Mouse (Mus musculus): ENCODE measurements around the gene Agpat4.

DNA sequence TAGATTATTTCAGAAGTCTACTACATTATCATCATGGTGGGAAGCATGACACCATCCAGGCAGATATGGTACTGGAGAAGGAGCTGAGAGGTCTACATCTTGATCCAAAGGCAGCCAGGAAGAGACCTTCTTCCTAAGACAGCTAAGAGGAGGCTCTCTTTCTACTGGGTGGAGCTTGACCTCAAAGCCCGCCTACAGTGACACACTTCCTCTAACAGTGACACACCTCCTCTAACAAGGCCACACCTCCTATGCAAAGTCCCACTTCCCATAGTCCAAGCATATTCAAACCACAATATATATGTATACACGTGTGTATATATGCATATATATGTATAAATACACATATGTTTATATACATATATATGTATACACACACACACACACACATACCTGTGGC lies 32.5 kb downstream of the Agpat4 start:
- TF ChIP-seq CTCF (conservative IDR thresholded peaks at IDR 0.05; ENCODE audit: low read length) (no peak), POU5F1 (IDR thresholded peaks at IDR 0.05; ENCODE audit: borderline replicate concordance, low read length) (no peak), NANOG (IDR thresholded peaks at IDR 0.05; ENCODE audit: borderline replicate concordance, low read length) (no peak)
